In genomic region chr10:95356711-95357110, GRCm38 (mm10) we compare ENCODE assay signal across 32 mouse cellular contexts.
"Had no signal": no experiment of that assay in that cellular context is flagged by ENCODE, and none has a peak within 500 bp of the region (broad histone marks: within the 10 kb centered on the region; RNA-seq: fewer than 3 reads in every experiment).

No protein-coding gene starts in this region.

- H3K9me3 ChIP-seq: limb, embryonic 10.5 days; limb, embryonic 15.5 days; liver, embryonic 12.5 days; liver, embryonic 13.5 days; liver, embryonic 15.5 days; lung, embryonic 15.5 days; midbrain, embryonic 10.5 days; midbrain, embryonic 12.5 days; midbrain, embryonic 13.5 days; midbrain, embryonic 15.5 days had no signal

- H3K4me2 ChIP-seq: limb, embryonic 12.5 days; limb, embryonic 13.5 days; limb, embryonic 15.5 days; liver, embryonic 11.5 days; liver, embryonic 12.5 days; liver, embryonic 13.5 days; liver, embryonic 15.5 days; lung, embryonic 14.5 days; lung, embryonic 15.5 days; midbrain, embryonic 11.5 days; midbrain, embryonic 12.5 days; midbrain, embryonic 13.5 days; midbrain, embryonic 15.5 days; neural tube, embryonic 12.5 days; neural tube, embryonic 13.5 days had no signal

- H3K4me1 ChIP-seq: limb, embryonic 12.5 days; limb, embryonic 13.5 days; limb, embryonic 15.5 days; liver, embryonic 12.5 days; liver, embryonic 13.5 days; liver, embryonic 15.5 days; midbrain, embryonic 12.5 days; midbrain, embryonic 15.5 days; neural tube, embryonic 12.5 days had no signal

- H3K36me3 ChIP-seq: limb, embryonic 10.5 days; limb, embryonic 12.5 days; limb, embryonic 13.5 days; limb, embryonic 15.5 days; liver, embryonic 12.5 days; liver, embryonic 13.5 days; liver, embryonic 15.5 days; lung, embryonic 15.5 days; midbrain, embryonic 10.5 days; midbrain, embryonic 12.5 days; midbrain, embryonic 13.5 days; midbrain, embryonic 15.5 days; neural tube, embryonic 12.5 days; neural tube, embryonic 13.5 days had no signal

- H3K4me3 ChIP-seq: limb, embryonic 10.5 days; limb, embryonic 12.5 days; limb, embryonic 13.5 days; limb, embryonic 15.5 days; liver, embryonic 12.5 days; liver, embryonic 13.5 days; liver, embryonic 15.5 days; lung, embryonic 15.5 days; megakaryocyte, embryonic 14.5 days; midbrain, embryonic 10.5 days; midbrain, embryonic 12.5 days; midbrain, embryonic 13.5 days; midbrain, embryonic 15.5 days; neural tube, embryonic 12.5 days; neural tube, embryonic 13.5 days had no signal

- H3K27me3 ChIP-seq: limb, embryonic 12.5 days; limb, embryonic 13.5 days; limb, embryonic 15.5 days; liver, embryonic 13.5 days; liver, embryonic 15.5 days; lung, embryonic 15.5 days; midbrain, embryonic 12.5 days; midbrain, embryonic 13.5 days; midbrain, embryonic 15.5 days; neural tube, embryonic 12.5 days; neural tube, embryonic 13.5 days had no signal

- H3K9ac ChIP-seq: limb, embryonic 12.5 days; limb, embryonic 13.5 days; limb, embryonic 15.5 days; liver, embryonic 12.5 days; liver, embryonic 13.5 days; liver, embryonic 14.5 days; liver, embryonic 15.5 days; liver, postnatal 0 days; lung, embryonic 14.5 days; lung, embryonic 15.5 days; midbrain, embryonic 12.5 days; midbrain, embryonic 13.5 days; midbrain, embryonic 15.5 days; neural tube, embryonic 12.5 days; neural tube, embryonic 13.5 days had no signal

- H3K27ac ChIP-seq: limb, embryonic 10.5 days; limb, embryonic 12.5 days; limb, embryonic 13.5 days; limb, embryonic 15.5 days; liver, embryonic 12.5 days; liver, embryonic 13.5 days; liver, embryonic 14.5 days; liver, embryonic 15.5 days; lung, embryonic 15.5 days; macrophage; midbrain, embryonic 10.5 days; midbrain, embryonic 12.5 days; midbrain, embryonic 13.5 days; midbrain, embryonic 15.5 days; neural tube, embryonic 12.5 days; neural tube, embryonic 13.5 days had no signal

- DNase-seq: left cerebral cortex, postnatal 4 days; liver; liver, embryonic 13.5 days; liver, postnatal 0 days; lung, adult 18-20 months; lung, adult 2 months; lung, embryonic 14.5 days; lung, postnatal 10 days; lung, postnatal 14 days; lung, postnatal 36 days; lung, postnatal 4 days; midbrain, embryonic 14.5 days had no signal

- ATAC-seq: liver, embryonic 12.5 days; liver, postnatal 0 days; lung, postnatal 0 days; midbrain, embryonic 13.5 days; midbrain, embryonic 15.5 days; midbrain, embryonic 16.5 days had no signal
